In genomic region chr3:158031371-158031925, GRCm38 (mm10) we compare ENCODE assay signal across 8 mouse cellular contexts. TPM values are rescaled to one million over a fixed set of nuclear protein-coding genes. Genes with fewer than 3 reads are reported as not detected.
A peak's percentile ranks its signal among the peaks of the same experiment; 100 is the strongest.
DNase-seq lines count a peak whose midpoint lies in the region; ATAC-seq lines count a peak whose summit lies in the region.

No protein-coding gene starts in this region.

- H3K27me3 ChIP-seq in hindbrain, embryonic 15.5 days: no peaks in the 10 kb centered on the region

- H3K36me3 ChIP-seq in hindbrain, embryonic 15.5 days: no peaks in the 10 kb centered on the region

- peak overlapping the region; percentile 98 for H3K4me3 ChIP-seq in hindbrain, embryonic 15.5 days

- under 1% methylated on average over 59 of the region's 61 CpGs for WGBS in hindbrain, embryonic 15.5 days

- H3K27ac ChIP-seq in hindbrain, embryonic 15.5 days (replicated peaks): peak overlapping the region; percentile 92

- H3K9ac ChIP-seq in hindbrain, embryonic 15.5 days: peak overlapping the region; percentile 90

- H3K9me3 ChIP-seq in hindbrain, embryonic 15.5 days: no peaks in the 10 kb centered on the region

- H3K4me2 ChIP-seq in hindbrain, embryonic 15.5 days: peak overlapping the region; percentile 82

- peak; percentile 80 for DNase-seq in WW6 (ENCODE audit: low read depth, low spot score)
- peak; percentile 85 to 89 for DNase-seq in cerebellum, postnatal 36 days
- DNase-seq in frontal cortex, postnatal 36 days (ENCODE audit: low spot score in 2 of 2): peak; percentile 89 to 90
- DNase-seq in left cerebral cortex, adult 11 months (ENCODE audit: low spot score): peak; percentile 84
- DNase-seq in lung, postnatal 36 days: peak; percentile 92
- DNase-seq in retina, embryonic 14.5 days (ENCODE audit: low spot score): peak; percentile 95
- DNase-seq in thymus, postnatal 36 days: peak; percentile 87 to 88

- peak; percentile 92 for ATAC-seq in hindbrain, embryonic 15.5 days (ENCODE audit: low FRiP score, low read depth)

- peaks cover 33% of the 10 kb centered on the region for H3K4me1 ChIP-seq in hindbrain, embryonic 15.5 days (replicated peaks)

RNA-seq across cellular contexts. Expression of gene Srsf11, which starts 5.0 kb away (rescaled TPM):
- polyA plus RNA-seq in hindbrain, embryonic 15.5 days (2015; fragmentation: Nextera tagmentation; extraction: Ambion mirVana): 230 and 231 TPM in 2 replicates

RNA-seq across cellular contexts. Expression of gene Lrrc40, which starts 5.0 kb away (rescaled TPM):
- polyA plus RNA-seq in hindbrain, embryonic 15.5 days (2015; fragmentation: Nextera tagmentation; extraction: Ambion mirVana): 43.9 and 51.2 TPM in 2 replicates

Comparison
In these comparisons a context has a peak if more than half of its experiments do, and no peak if none do; other contexts are left out.
1. Peak in every context shown above with its lines: DNase-seq, ATAC-seq, H3K4me3 ChIP-seq and H3K27ac ChIP-seq.